Mouse (Mus musculus) liver, adult 2 months (tissue): ENCODE data around the gene Tcp1. TPM values are rescaled to one million over a fixed set of nuclear protein-coding genes. Genes with fewer than 3 reads are reported as not detected.

Experiments used
- DNase-seq: peaks from one replicate; pipeline ENCODE4 v3.0.0-alpha.2; 2011; ENCODE audit warnings: low read depth, low spot score; ENCODE audit errors: extremely low read depth
- H3K27ac ChIP-seq: fragments of 200-500 bp; replicated peaks from 2 replicates; pipeline ENCODE4 v1.5.1; 2012; ENCODE audit warnings: low read depth, mild to moderate bottlenecking, control low read depth, inconsistent platforms, low read length; ENCODE audit not compliant: insufficient read depth
- H3K27me3 ChIP-seq: fragments of 200-500 bp; 2 replicates; pipeline ENCODE4 v1.6.1; 2012; ENCODE audit warnings: mild to moderate bottlenecking, moderate library complexity, low read length, inconsistent platforms; ENCODE audit not compliant: control insufficient read depth, insufficient read depth
- H3K36me3 ChIP-seq: fragments of 200-500 bp; 2 replicates; pipeline ENCODE4 v1.6.1; 2012; ENCODE audit warnings: low read length, inconsistent platforms; ENCODE audit not compliant: control insufficient read depth, insufficient read depth
- H3K4me1 ChIP-seq: fragments of 200-500 bp; 2 replicates; pipeline ENCODE4 v1.6.1; 2011; ENCODE audit warnings: low read length; ENCODE audit not compliant: control insufficient read depth, insufficient read depth
- H3K4me3 ChIP-seq: fragments of 200-500 bp; 2 replicates; pipeline ENCODE4 v1.5.1; 2011; ENCODE audit warnings: low read depth, mild to moderate bottlenecking, control low read depth, low read length, moderate library complexity; ENCODE audit not compliant: insufficient read depth
- H3K79me2 ChIP-seq: fragments of 200-500 bp; 2 replicates; pipeline ENCODE4 v1.6.1; 2012; ENCODE audit warnings: inconsistent platforms, mild to moderate bottlenecking, low read length, moderate library complexity; ENCODE audit not compliant: control insufficient read depth, insufficient read depth
- H3K9ac ChIP-seq: fragments of 200-500 bp; 2 replicates; pipeline ENCODE4 v1.6.1; 2012; ENCODE audit warnings: low read depth, mild to moderate bottlenecking, control low read depth, inconsistent platforms, low read length
- POLR2A ChIP-seq: fragments of 200-500 bp; IDR thresholded peaks from 2 replicates; pipeline ENCODE4 v1.6.1; 2011; ENCODE audit warnings: low read length, control low read depth; ENCODE audit not compliant: insufficient read depth; ENCODE audit errors: extremely low read depth
- WGBS: fragments of 180-500 bp; shearing (Covaris S2); methylation state at CpG from one replicate; pipeline ENCODE4 v1.1.7; 2018; 5-methylcytosine and 5-hydroxymethylcytosine counted together
- polyA plus RNA-seq: library from polyadenylated mRNA; depleted of rRNA; stranded (reverse); fragments of >200 nt; gene quantifications from 2 replicates; pipeline ENCODE4 v1.2.3, GENCODE M21; 2012; rRNA removed
- total RNA-seq: library from RNA; depleted of rRNA; stranded (reverse); fragments of >200 nt; gene quantifications from 2 replicates; pipeline ENCODE4 v1.2.3, GENCODE M21; 2014; rRNA removed

Gene Tcp1
- total and polyA plus RNA-seq, 2 experiments: 39.9 to 136 TPM

- Histone ChIP-seq H3K27ac (no peak overlapping the region), H3K4me3 (no peak overlapping the region), H3K27me3 (no peaks in the 10 kb centered on the region), H3K9ac (no peak overlapping the region), H3K79me2 (no peaks in the 10 kb centered on the region; the same call in 1 of the 2 replicates), H3K4me1 (no peaks in the 10 kb centered on the region), H3K36me3 (peaks cover 46% of the 10 kb centered on the region)
- 90% methylated on average over 2 of the region's 2 CpGs for WGBS
- no peak for DNase-seq
- no peak for TF ChIP-seq POLR2A
Observed at GRCm38 (mm10) chr17:12973851-12974250, 58.4 kb downstream of the Tcp1 start.

Other genes starting within 250 kb of the Tcp1 start
- 311 and 487 TPM in 2 replicates for gene Slc22a1, start 239.9 kb upstream of the Tcp1 start, total RNA-seq
- gene Slc22a1, start 239.9 kb upstream of the Tcp1 start, polyA plus RNA-seq: 527 and 571 TPM in 2 replicates
- 22.3 and 26.6 TPM in 2 replicates for gene Igf2r, start 146.0 kb upstream of the Tcp1 start, total RNA-seq
- 8.0 and 8.7 TPM in 2 replicates for gene Igf2r, start 146.0 kb upstream of the Tcp1 start, polyA plus RNA-seq
- 0.18 TPM in 1 of 2 replicates, not detected in the other for gene Mas1, start 47.6 kb upstream of the Tcp1 start, total RNA-seq
- gene Mas1, start 47.6 kb upstream of the Tcp1 start, polyA plus RNA-seq: 0.35 and 0.55 TPM in 2 replicates
- 0.09 TPM in 1 of 2 replicates, not detected in the other for gene Mrgprh, start 39.7 kb upstream of the Tcp1 start, total RNA-seq
- gene Mrgprh, start 39.7 kb upstream of the Tcp1 start, polyA plus RNA-seq: 0.05 TPM in 1 of 2 replicates, not detected in the other
- gene Pnldc1, start 5.5 kb upstream of the Tcp1 start, total RNA-seq: 0.27 and 1.3 TPM in 2 replicates
- gene Pnldc1, start 5.5 kb upstream of the Tcp1 start, polyA plus RNA-seq: 1.1 and 1.5 TPM in 2 replicates
- 43.6 and 54.6 TPM in 2 replicates for gene Mrpl18, start 644 bp downstream of the Tcp1 start, total RNA-seq
- gene Mrpl18, start 644 bp downstream of the Tcp1 start, polyA plus RNA-seq: 27.9 and 41.2 TPM in 2 replicates
- 255 and 271 TPM in 2 replicates for gene Acat3, start 24.9 kb downstream of the Tcp1 start, total RNA-seq
- 178 and 179 TPM in 2 replicates for gene Acat3, start 24.9 kb downstream of the Tcp1 start, polyA plus RNA-seq
- gene Acat2, start 45.0 kb downstream of the Tcp1 start, total RNA-seq: 75.1 and 75.7 TPM in 2 replicates
- 44.6 and 45.9 TPM in 2 replicates for gene Acat2, start 45.0 kb downstream of the Tcp1 start, polyA plus RNA-seq
- gene Wtap, start 78.5 kb downstream of the Tcp1 start, total RNA-seq: 32.0 and 32.6 TPM in 2 replicates
- 7.8 and 7.9 TPM in 2 replicates for gene Wtap, start 78.5 kb downstream of the Tcp1 start, polyA plus RNA-seq
- gene Sod2, start 91.1 kb downstream of the Tcp1 start, total RNA-seq: 169 and 338 TPM in 2 replicates
- gene Sod2, start 91.1 kb downstream of the Tcp1 start, polyA plus RNA-seq: 593 and 597 TPM in 2 replicates
- gene Gpr31b, start 136.6 kb downstream of the Tcp1 start, total RNA-seq: not detected in 2 replicates
- not detected in 2 replicates for gene Gpr31b, start 136.6 kb downstream of the Tcp1 start, polyA plus RNA-seq
- gene Tcp10b, start 145.4 kb downstream of the Tcp1 start, total RNA-seq: 0.27 and 0.65 TPM in 2 replicates
- gene Tcp10b, start 145.4 kb downstream of the Tcp1 start, polyA plus RNA-seq: not detected in 2 replicates
- 0.09 and 0.13 TPM in 2 replicates for gene Unc93a, start 216.1 kb downstream of the Tcp1 start, total RNA-seq
- gene Unc93a, start 216.1 kb downstream of the Tcp1 start, polyA plus RNA-seq: 0.04 and 0.11 TPM in 2 replicates